20 mouse cellular contexts compared by ENCODE assay signal in the genomic region with DNA sequence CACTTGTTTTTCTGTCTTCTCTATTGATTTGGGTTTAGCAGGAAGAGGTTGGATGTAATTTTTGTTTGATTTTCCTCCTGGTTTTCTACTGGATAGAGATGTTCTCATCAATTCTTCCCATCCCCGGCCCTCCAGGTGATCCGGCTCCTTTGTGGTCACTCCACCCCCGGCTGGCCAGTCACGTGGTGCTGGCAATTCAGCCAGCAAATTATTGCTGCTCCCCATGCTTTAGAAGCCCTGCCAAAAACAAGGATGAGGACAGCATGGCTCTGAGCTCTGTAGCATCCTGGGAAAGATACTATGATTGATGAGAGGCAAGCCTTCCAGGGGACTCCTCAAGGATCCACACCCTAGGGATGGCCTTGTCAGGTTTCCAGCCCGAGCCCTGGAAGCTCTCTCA.
DNase-seq lines count a peak whose midpoint lies in the region; ATAC-seq lines count a peak whose summit lies in the region.
"Had no signal": no experiment of that assay in that cellular context is flagged by ENCODE, and none has a peak within 500 bp of the region (broad histone marks: within the 10 kb centered on the region; RNA-seq: fewer than 3 reads in every experiment).

No protein-coding gene starts in this region.

- DNase-seq in cerebellum, postnatal 10 days: peak; percentile 70 to 74
- no peak for DNase-seq in cerebellum, adult 8-10 months
- peak; percentile 18 to 30 for DNase-seq in cerebellum, postnatal 36 days
- peak; percentile 24 for DNase-seq in left cerebral cortex, postnatal 4 days
- DNase-seq in left cerebral cortex, adult 11 months (ENCODE audit: low spot score): no peak
- DNase-seq: adrenal gland, adult 2 months; adrenal gland, postnatal 14 days; B cell, adult 2 months; cerebellum, adult 9-10 months; embryo, embryonic 11 days; gastrocnemius, postnatal 25 days; heart, adult 18-20 months; kidney, adult 18-20 months; kidney, adult 9 months had no signal

- intact Hi-C loops in left cerebral cortex, postnatal 4 days (cut with DNase I): no loop called here

- ATAC-seq in cerebellum, adult (ENCODE audit: insufficient number of reproducible peaks, low FRiP score, low TSS enrichment): no peak
- ATAC-seq: CD4-positive, CD25-positive, alpha-beta regulatory T cell, adult 4 months; forebrain, embryonic 15.5 days; hindbrain, embryonic 16.5 days; inflammation-experienced regulatory T-cells, adult 6 months; intestine, embryonic 16.5 days had no signal

Comparison
In these comparisons a context has a peak if more than half of its experiments do, and no peak if none do; other contexts are left out.
1. DNase-seq: peak in cerebellum, postnatal 10 days (2 of 2), cerebellum, postnatal 36 days (2 of 2) and left cerebral cortex, postnatal 4 days (single experiment); none in cerebellum, adult 8-10 months (single experiment) and left cerebral cortex, adult 11 months (single experiment).